Mouse (Mus musculus): ENCODE data around the gene Gjc1.

DNA sequence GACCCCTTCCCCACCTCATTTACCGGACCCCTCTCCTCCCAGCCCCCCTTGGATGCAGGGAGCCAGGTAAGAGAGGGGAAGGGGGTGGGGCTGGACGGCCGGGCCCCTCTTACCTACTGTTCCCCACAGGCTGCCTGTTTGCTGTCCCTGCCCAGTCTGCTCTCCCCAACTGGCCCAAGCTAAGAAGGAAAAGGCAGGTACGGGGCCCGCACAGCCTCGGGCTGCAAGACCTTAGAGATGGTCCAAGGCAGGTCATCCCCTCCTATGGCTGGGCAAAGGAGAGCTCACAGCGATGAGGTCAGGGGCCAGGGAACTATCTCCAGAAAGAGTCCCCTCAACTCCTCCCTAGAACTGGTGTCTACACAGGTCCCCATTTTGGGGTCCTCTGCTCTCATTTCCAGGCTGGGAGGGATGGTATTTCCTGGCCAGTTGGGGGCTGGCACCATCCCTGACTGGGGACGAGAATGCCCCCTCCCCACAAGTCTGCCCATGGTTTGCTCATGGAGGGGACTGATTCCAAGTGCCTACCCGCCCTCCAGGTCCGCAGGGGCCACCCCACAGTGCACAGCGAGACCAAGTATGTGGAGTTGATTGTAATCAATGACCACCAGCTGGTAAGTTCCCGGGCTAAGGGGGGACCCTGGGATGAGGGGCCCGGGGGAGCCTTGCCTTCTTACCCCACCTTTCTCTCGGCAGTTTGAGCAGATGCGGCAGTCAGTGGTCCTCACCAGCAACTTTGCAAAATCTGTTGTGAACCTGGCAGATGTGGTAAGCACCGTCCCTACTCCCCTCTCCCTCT is 47.4 kb downstream of the Gjc1 start:
- TF ChIP-seq CTCF (IDR thresholded peaks at IDR 0.05; ENCODE audit: low read depth, low read length) (no peak), POLR2A (IDR thresholded peaks at IDR 0.05; ENCODE audit: borderline replicate concordance, low read depth, low read length) (no peak)

Data from bone marrow macrophage, adult 2 months (primary cell).